Mouse (Mus musculus): ENCODE data around the gene Dgkh. TPM values are rescaled to one million over a fixed set of nuclear protein-coding genes. Genes with fewer than 3 reads are reported as not detected.
"Not testable (repeated sequence)": the region's sequence is repeated elsewhere in the genome, so short reads cannot be mapped to it uniquely, and the experiment has no call there.

The Dgkh gene
- total RNA-seq, 4 experiments from 2014 or later, result 4.3 to 7.0 (median 5.9) TPM

DNA sequence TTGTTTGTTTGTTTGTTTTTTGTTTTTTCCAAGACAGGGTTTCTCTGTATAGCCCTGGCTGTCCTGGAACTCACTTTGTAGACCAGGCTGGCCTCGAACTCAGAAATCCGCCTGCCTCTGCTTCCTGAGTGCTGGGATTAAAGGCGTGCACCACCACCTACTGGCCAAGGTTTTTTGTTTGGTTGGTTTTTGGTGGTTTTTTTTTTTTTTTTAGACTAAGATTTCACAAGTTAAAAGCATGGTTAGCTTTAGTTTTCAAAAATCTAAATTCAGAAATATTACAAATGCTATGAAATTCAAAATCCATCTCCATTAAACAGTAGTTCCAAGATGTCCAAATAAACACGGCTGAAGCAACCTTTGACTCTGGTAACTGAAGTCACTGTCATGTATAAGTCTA is 8.9 kb downstream of the Dgkh start:
- DNase-seq (ENCODE audit: low spot score), result not testable (repeated sequence)

DNA sequence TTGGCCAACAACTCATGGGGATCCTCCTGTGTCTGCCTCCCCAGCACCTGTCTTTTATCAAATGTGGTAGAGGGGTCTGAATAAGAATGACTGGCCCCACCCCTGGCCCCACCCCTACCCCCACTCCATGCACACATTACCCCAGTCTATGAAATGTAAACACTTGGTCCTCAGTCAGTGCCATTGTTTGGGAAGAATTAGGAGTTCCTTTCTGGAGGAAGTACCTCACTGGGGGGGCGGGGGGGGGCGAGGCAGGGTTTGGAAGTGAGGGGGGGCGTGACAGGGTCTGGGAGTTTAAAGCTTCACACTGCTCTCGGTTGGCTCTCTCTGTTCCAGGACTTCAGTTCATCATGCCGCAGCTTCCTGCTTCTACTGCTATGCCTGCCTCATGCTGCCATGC is 10.5 kb downstream of the Dgkh start:
- DNase-seq (ENCODE audit: low spot score), result no peak

GRCm38 (mm10) chr14:78716035-78716434 is 16.5 kb downstream of the Dgkh start:
- no peak for DNase-seq (ENCODE audit: low spot score)

DNA sequence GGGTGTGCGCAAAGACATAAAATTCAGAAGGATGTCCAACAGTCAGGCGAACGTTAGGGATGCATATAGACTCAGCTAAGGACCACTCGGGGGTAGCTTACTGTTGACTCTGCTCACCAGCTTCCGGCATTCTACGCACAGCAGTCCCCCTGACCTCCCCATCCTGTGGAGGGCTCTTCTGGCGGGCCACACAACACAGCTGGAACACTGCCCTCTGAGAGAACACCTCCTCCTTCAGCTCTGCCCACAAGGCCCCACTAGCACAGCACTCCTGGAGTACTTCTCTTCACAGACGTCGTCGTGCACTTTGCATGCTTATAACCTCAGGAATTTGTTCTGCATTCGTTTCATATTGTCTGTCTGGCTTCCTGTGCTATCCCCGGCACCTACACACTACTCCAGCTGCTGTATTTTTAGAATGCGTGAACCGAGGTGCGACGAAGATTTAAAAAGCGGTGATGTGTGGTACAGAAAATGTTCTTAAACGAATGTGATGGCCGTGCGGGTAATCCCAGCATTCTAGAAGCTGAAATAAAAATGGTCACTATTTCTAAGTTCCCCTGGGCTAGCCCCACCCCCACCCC is 19.9 kb downstream of the Dgkh start:
- DNase-seq (ENCODE audit: low spot score), result no peak

DNA sequence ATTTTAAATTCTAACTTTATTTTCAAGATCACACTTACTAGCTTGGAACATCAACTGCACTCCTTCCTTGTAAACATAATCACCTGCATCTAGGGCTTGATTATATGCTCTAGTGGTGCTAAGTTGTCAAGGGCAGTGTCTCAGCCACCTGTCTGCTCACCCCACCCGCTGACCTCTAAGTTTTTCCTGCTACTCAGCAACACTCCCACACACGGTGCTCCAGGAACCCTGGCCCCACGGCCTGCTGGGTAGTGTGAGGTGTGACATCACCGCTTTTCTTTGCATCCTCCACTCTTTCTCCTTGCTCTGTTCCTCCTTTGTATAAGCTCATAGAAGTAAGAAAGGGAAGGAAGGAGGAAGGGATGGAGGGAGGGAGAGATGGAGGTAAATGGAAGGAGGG is 21.9 kb downstream of the Dgkh start:
- no peak for DNase-seq (ENCODE audit: low spot score)

- no peak for DNase-seq (ENCODE audit: low spot score)
Observed at GRCm38 (mm10) chr14:78705616-78706015, 27.0 kb downstream of the Dgkh start.

DNA sequence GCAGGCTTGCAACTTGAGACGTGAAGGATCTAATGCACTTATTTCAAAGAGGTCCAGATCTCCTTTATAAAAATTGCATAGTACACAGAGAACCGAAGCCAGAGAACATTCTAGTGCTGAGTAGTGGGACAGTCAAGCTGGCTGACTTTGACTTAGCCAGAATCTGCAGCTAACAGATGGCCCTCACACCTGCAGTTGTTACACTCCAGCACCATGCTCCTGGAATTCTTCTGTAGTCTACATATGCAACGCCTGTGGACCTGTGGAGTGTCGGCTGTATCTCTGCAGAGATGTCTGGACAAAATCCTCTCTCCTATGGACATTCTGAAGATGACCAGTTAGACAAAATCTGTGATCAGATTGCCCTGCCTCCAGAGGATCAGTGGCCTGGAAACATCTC is 28.6 kb downstream of the Dgkh start:
- no peak for DNase-seq (ENCODE audit: low spot score)

DNA sequence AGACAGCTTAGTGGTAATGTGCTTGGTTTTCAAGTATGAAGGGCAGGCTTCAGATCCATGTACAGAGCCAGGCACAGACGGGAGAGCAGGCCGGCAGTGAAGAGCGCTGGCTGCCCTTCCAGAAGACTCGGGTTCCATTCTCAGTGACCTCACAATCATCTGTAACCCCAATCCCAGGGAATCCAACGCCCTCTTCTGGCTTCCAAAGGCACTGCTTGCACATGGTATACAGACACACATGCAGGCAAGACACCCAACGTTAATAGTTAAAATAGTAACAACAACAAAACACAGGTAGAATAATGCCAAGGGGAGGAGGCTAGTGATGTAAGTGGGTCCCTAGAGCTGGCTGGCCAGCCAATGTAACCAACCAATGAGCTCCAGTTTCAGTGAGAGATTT is 29.2 kb downstream of the Dgkh start:
- no peak for DNase-seq (ENCODE audit: low spot score)

- no peak for DNase-seq (ENCODE audit: low spot score)
Observed at GRCm38 (mm10) chr14:78702048-78702447, 30.5 kb downstream of the Dgkh start.

DNA sequence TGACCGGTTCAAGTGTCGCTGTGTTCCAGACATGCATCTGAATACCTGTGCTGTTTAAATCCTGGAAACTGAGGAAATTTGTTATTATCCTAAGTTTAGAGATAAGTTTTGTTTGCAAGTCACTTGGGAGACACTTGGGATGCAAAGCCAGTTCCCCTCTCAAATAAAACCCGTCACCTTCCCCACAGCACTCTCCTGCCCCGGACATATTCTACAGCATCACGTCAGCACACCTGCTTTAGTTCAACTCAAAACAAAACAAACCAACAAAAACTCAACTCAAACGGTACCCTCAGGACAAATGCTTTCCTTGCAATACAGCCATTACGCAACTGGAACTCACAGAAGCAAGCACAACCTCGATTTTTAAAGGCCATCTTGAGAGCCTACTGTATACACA is 31.1 kb downstream of the Dgkh start:
- no peak for DNase-seq (ENCODE audit: low spot score)

- no peak for DNase-seq (ENCODE audit: low spot score)
Observed at GRCm38 (mm10) chr14:78701087-78701486, 31.5 kb downstream of the Dgkh start.

GRCm38 (mm10) chr14:78699634-78700033 is 32.9 kb downstream of the Dgkh start:
- DNase-seq (ENCODE audit: low spot score), result no peak

DNA sequence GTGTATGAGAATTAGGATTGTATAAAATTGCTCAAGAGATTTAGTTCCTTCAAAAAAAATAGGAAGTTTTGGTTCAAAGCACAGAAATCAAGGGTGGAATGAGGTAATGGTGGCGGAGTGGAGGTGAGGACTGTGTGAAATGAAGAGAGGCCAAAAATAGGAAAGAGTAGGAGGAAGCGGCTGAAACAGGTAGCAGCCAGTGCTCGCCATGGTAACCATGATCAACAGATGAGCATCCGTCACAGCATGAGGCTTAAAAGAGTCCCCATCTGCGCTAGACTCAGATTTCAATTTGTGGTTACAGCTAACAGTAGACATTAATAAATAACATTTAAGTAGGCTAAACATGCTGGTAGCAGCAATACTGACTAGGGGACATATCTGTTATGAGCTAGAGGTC is 33.4 kb downstream of the Dgkh start:
- no peak for DNase-seq (ENCODE audit: low spot score)

DNA sequence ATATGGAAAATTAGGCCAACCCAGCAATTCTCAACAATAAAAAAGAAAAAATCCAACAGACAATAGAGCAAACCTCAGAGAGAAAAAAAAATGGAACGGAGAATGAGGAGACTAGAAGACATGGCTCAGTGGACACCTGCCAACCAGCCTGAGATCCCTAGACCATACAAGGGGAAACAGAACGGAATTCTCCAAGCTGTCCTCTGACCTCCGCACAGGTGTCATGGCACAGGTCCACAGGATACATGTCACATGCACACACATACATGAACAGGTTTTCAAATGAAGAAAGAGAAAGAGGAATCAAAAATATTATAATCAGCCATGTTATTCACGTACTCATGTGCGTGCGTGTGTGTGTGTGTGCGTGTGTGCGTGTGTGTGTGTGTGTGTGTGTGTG is 38.5 kb downstream of the Dgkh start:
- DNase-seq (ENCODE audit: low spot score), result no peak

DNA sequence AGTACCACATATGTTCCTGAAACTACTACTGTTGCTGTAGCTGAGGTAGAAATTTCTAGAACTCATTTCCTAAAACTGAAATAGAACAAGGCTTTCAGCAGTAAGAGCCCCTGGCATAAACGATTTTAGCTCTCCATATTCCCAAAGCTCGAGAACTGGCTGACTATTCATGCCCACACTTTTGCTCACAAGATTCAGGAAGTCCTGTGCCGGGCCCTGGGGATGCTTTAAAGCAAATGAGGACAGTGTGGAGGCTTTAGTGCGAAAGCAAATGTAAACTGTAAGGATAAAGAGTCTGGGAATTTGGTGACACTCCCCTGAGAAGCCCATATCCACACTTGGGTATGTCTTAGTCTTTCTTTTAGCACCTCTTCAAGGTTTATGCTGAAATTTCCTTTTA is 40.0 kb downstream of the Dgkh start:
- no peak for DNase-seq (ENCODE audit: low spot score)

DNA sequence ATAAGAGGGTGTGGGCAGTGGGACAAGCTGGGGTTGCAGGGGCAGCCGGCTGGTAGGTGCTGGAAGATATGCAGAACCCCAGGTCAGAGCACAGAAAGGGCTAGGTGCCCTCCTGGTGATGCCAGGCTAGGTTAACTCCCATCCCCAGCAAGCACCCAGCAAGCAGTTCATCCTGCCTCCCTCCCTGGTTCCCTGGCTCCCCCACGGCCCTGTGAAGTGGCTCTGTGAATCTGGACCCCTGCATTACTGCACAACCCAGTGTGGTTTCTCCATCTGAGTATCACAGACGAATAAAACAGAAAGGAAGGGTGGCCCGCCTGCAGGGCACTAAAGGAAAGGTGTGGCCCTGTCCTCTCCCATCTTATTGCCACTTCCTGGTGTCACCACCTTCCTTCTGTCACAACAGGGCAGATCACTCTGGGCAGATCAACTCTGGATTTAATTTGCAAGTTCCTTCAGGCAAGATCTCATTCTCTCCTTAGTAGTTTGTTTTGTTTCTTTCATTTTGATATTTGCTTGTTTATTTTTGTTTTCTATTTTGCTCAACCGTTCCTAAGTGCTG is 40.6 kb downstream of the Dgkh start:
- DNase-seq (ENCODE audit: low spot score), result no peak

GRCm38 (mm10) chr14:78690883-78691282 is 41.7 kb downstream of the Dgkh start:
- no peak for DNase-seq (ENCODE audit: low spot score)

- DNase-seq (ENCODE audit: low spot score), result no peak
Observed at GRCm38 (mm10) chr14:78690387-78690786, 42.2 kb downstream of the Dgkh start.

DNA sequence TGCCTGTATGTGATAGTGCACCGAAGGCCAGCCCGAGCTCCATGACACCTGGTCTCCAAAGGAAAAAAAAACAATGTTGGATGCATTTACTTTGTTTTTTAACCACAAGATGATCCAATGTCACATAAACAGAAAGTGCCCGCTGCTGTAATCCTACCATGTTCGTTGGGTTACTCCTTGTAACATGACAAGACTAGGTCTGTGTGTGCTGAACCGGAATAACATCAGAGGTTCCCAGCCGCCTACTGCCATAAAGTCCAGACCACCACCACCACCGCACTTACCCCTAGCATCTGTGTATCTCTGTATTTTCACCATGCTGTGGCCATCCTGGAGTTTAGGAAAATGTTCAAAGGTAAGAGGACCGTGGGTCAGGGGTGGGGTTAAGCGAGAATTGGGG is 42.6 kb downstream of the Dgkh start:
- no peak for DNase-seq (ENCODE audit: low spot score)

- DNase-seq (ENCODE audit: low spot score), result no peak
Observed at GRCm38 (mm10) chr14:78687716-78688115, 44.9 kb downstream of the Dgkh start.

GRCm38 (mm10) chr14:78686701-78687100 is 45.9 kb downstream of the Dgkh start:
- DNase-seq (ENCODE audit: low spot score), result no peak

GRCm38 (mm10) chr14:78684171-78684570 is 48.4 kb downstream of the Dgkh start:
- DNase-seq (ENCODE audit: low spot score), result no peak

- DNase-seq (ENCODE audit: low spot score), result no peak
Observed at GRCm38 (mm10) chr14:78678981-78679380, 53.6 kb downstream of the Dgkh start.

Data from heart, adult 8-10 months (tissue).